Mouse (Mus musculus) ES-Bruce4 (cell line): ENCODE data around the gene Ldlrad1. TPM values are rescaled to one million over a fixed set of nuclear protein-coding genes. Genes with fewer than 3 reads are reported as not detected.

ENCODE experiments used
- H3K27ac ChIP-seq: 2 replicates; pipeline ENCODE4 v1.5.1; 2012; ENCODE audit warnings: low read length, inconsistent platforms; ENCODE audit not compliant: insufficient read depth
- H3K27me3 ChIP-seq: 2 replicates; pipeline ENCODE4 v1.6.1; 2012; ENCODE audit warnings: mild to moderate bottlenecking, low read length, inconsistent platforms; ENCODE audit not compliant: control insufficient read depth, poor library complexity, insufficient read depth, severe bottlenecking
- H3K36me3 ChIP-seq: 2 replicates; pipeline ENCODE4 v1.6.1; 2012; ENCODE audit warnings: inconsistent platforms, mild to moderate bottlenecking, low read length, moderate library complexity; ENCODE audit not compliant: control insufficient read depth, poor library complexity, insufficient read depth, severe bottlenecking
- H3K4me1 ChIP-seq: one replicate; pipeline ENCODE4 v1.8.1; 2011; ENCODE audit warnings: low read length; ENCODE audit not compliant: control insufficient read depth, insufficient read depth
- H3K4me3 ChIP-seq: 2 replicates; pipeline ENCODE4 v1.5.1; 2011; ENCODE audit warnings: low read depth, mild to moderate bottlenecking, low read length
- H3K9ac ChIP-seq: 2 replicates; pipeline ENCODE4 v1.6.1; 2012; ENCODE audit warnings: low read depth, mild to moderate bottlenecking, inconsistent platforms; ENCODE audit not compliant: poor library complexity, severe bottlenecking
- H3K9me3 ChIP-seq: replicated peaks from 2 replicates; pipeline ENCODE4 v1.6.1; 2012; ENCODE audit warnings: mild to moderate bottlenecking, low read length, inconsistent platforms; ENCODE audit not compliant: control insufficient read depth, poor library complexity, insufficient read depth, severe bottlenecking
- CTCF ChIP-seq: IDR thresholded peaks from one replicate; pipeline ENCODE4 v1.8.1; 2011; ENCODE audit warnings: low read depth, low read length
- EP300 ChIP-seq: IDR thresholded peaks from 2 replicates; pipeline ENCODE4 v1.6.1; 2011; ENCODE audit warnings: low read depth, low read length; ENCODE audit not compliant: insufficient read depth
- POLR2A ChIP-seq: IDR thresholded peaks from one replicate; pipeline ENCODE4 v1.8.1; 2011; ENCODE audit warnings: low read length; ENCODE audit not compliant: insufficient read depth
- polyA plus RNA-seq: library from polyadenylated mRNA; stranded (reverse); fragments of >200 nt; gene quantifications from 2 replicates; pipeline ENCODE4 v1.2.4, GENCODE M21; 2011; ENCODE audit warnings: low read depth; ENCODE audit not compliant: missing spikeins, insufficient read depth, insufficient read length

The Ldlrad1 gene
- polyA plus RNA-seq, 1 experiment, result not detected

DNA sequence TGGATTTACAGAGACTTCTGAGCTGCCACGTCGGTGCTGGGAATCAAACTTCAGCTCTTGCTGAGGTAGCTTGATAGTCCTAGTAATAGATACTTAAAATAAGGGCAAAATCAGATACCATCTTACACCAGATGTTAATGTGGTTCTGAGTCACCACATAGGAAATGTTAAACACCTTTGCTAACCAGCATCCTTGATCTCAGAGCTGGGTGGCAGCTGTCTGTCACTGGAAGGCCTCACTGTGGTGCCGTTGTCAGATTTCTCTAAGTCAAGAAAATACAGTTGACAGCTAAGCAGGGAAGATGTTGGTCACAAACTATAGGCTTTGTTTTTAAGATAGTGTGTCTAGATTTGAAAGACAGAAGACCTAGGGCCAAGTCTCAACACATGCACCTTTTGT is 7.2 kb upstream of the Ldlrad1 start:
- H3K4me3 ChIP-seq, result no peak overlapping the region
- no peaks in the 10 kb centered on the region for H3K4me1 ChIP-seq
- no peaks in the 10 kb centered on the region for H3K9me3 ChIP-seq
- H3K27ac ChIP-seq, result no peak overlapping the region
- TF ChIP-seq POLR2A, result no peak
- no peak for TF ChIP-seq EP300
- no peak for TF ChIP-seq CTCF
- H3K27me3 ChIP-seq, result no peaks in the 10 kb centered on the region
- peaks cover 34% of the 10 kb centered on the region for H3K36me3 ChIP-seq
- no peak overlapping the region for H3K9ac ChIP-seq

DNA sequence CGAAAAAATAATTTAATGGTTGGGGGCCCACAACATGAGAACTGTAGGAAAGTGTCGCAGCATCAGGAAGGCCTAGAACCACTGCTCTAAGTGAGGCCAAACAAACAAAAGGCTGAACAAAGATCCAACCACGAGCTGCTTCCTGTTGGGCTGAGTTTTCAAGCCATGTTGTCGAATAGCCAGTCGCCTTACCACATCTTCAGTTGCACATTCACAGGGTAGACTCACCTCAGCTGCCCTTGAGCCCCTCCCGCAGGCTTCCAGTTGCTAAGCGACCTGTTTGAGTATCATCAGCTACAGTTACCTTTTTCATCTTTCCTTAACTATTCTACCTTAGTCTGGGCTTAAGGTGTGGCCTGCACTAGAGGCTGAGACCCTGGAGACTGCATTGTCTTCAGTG is 6.0 kb upstream of the Ldlrad1 start:
- TF ChIP-seq EP300 (no peak), POLR2A (no peak), CTCF (no peak)
- H3K4me1 ChIP-seq, result no peaks in the 10 kb centered on the region
- no peak overlapping the region for H3K4me3 ChIP-seq
- no peak overlapping the region for H3K27ac ChIP-seq
- H3K9ac ChIP-seq, result no peak overlapping the region
- no peaks in the 10 kb centered on the region for H3K27me3 ChIP-seq
- no peaks in the 10 kb centered on the region for H3K9me3 ChIP-seq
- H3K36me3 ChIP-seq, result peaks cover 25% of the 10 kb centered on the region

DNA sequence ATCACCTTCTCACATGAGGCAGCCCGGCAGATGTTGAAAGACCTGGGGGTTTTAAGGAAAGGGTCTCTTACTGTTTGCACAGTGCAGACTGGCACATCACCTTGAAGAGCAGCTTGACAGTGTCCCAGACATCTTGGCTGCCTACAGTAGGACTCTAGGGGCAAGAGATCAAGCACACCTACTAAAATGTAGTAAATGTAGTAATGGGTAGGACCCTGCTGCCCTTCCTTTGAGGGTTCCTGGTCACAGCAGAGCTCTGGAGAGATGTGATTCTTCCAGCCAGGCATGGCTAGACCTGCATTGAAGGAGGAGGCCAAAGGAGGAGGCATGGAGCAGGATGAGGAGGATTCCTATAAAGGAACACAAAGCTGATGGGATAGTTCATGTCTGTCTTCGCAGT is 2.0 kb upstream of the Ldlrad1 start:
- Histone ChIP-seq H3K27ac (no peak overlapping the region), H3K9ac (no peak overlapping the region), H3K4me1 (no peaks in the 10 kb centered on the region), H3K4me3 (no peak overlapping the region), H3K36me3 (no peaks in the 10 kb centered on the region), H3K9me3 (no peaks in the 10 kb centered on the region), H3K27me3 (no peaks in the 10 kb centered on the region)
- TF ChIP-seq CTCF, result no peak
- no peak for TF ChIP-seq POLR2A
- no peak for TF ChIP-seq EP300

DNA sequence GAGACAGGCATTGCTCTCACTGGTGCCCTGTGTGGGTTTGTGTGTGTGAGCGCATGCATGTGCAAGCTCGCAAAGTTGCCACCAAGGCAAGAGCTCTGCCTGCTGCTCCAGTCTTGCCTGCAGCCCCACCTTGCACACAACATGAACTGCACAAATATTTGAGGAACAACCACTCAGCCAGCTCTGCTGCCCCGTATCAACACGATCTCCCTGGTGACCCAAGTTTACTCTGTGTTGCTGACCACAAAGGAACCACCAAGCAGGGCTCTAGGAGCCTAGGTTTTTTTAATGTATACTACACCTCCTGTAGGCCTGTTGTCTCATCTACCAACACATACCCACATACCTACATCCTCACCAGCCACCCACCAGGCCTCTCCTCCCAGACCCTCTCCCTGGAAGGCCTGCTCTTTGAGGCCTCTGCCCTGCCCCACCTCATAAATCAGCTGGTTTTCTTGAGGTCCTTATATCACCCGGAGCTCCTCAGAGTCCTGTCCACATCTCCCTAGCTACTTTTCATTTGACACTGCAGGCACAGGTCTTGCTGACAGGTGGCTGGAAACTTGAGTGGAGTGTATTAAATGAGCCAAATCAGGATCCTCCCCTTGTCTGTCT is 1.6 kb downstream of the Ldlrad1 start:
- TF ChIP-seq CTCF, result no peak
- TF ChIP-seq POLR2A, result no peak
- TF ChIP-seq EP300, result no peak
- H3K36me3 ChIP-seq, result no peaks in the 10 kb centered on the region
- H3K4me3 ChIP-seq, result no peak overlapping the region
- no peak overlapping the region for H3K9ac ChIP-seq
- H3K4me1 ChIP-seq, result no peaks in the 10 kb centered on the region
- H3K9me3 ChIP-seq, result no peaks in the 10 kb centered on the region
- H3K27ac ChIP-seq, result no peak overlapping the region
- H3K27me3 ChIP-seq, result no peaks in the 10 kb centered on the region

DNA sequence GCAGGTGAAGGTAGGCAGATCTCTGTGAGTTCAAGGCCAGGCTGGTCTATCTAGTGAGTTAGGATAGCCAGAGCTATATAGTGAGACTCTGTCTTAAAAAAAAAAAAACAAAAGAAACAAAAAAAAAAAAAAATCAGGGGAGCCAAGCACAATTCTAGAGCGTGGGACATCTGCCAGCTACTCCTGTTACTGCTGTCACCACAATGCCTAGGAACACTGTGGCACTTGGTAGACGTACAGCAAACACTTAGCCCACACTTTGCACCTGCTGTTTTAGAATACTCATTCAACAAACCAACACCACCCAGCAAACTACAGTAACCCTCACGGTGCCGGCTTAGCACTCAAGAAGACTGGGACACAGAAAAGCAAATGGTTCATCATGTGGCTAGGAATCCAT is 2.5 kb downstream of the Ldlrad1 start:
- Histone ChIP-seq H3K27ac (no peak overlapping the region), H3K27me3 (no peaks in the 10 kb centered on the region), H3K9me3 (no peaks in the 10 kb centered on the region), H3K4me1 (no peaks in the 10 kb centered on the region), H3K9ac (no peak overlapping the region), H3K4me3 (no peak overlapping the region), H3K36me3 (no peaks in the 10 kb centered on the region)
- TF ChIP-seq EP300, result no peak
- TF ChIP-seq CTCF, result no peak
- no peak for TF ChIP-seq POLR2A

DNA sequence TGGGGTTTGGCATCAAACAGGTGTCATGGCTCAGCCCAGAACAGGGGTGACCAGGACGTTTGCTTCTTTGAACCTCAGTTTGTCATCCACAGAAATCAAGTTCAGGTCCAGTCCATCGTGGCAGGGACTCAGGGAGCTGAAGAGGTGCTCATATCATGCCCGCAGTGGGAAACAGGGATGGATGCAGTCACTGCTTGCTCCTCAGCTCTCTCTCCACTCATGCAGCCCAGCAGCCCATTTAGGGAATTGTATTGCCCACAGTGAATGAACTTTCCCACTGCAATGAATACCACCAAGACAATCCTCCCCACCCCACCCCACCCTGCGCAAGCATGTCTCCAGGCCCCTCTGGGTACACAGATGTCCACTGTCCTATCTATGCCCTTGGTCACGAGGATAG is 3.0 kb downstream of the Ldlrad1 start:
- no peaks in the 10 kb centered on the region for H3K9me3 ChIP-seq
- H3K27ac ChIP-seq, result no peak overlapping the region
- no peaks in the 10 kb centered on the region for H3K27me3 ChIP-seq
- no peak for TF ChIP-seq CTCF
- no peak for TF ChIP-seq EP300
- TF ChIP-seq POLR2A, result no peak
- H3K4me3 ChIP-seq, result no peak overlapping the region
- H3K4me1 ChIP-seq, result no peaks in the 10 kb centered on the region
- no peak overlapping the region for H3K9ac ChIP-seq
- H3K36me3 ChIP-seq, result no peaks in the 10 kb centered on the region
